Mouse (Mus musculus): ENCODE data around the gene Itprip. TPM values are rescaled to one million over a fixed set of nuclear protein-coding genes. Genes with fewer than 3 reads are reported as not detected.

Itprip gene
- polyA plus RNA-seq, 1 experiment from 2014 or later: 2.8 TPM

DNA sequence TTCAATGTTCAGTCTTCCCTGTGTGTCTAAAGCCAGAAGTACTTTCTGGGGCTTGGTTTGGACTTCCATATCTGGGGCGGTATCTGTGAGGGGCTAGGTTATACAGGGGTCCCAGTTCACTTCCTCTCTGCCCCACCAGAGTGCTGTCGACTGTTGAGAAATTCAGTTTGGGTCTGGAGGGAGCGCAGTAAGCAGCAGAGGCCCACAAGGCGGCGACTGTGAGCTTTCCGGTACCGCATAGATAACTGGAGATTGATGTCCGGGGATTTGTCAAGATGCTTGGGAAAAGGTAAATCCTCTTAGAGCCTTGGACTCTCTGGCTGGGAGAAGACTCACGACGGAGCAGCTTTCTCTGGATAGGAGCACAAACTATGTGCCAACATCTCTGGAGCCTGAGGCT lies 47.6 kb downstream of the Itprip start:
- H3K9ac ChIP-seq (replicated peaks): no peak overlapping the region
- ATAC-seq (no peak), DNase-seq (no peak)
- H3K27ac ChIP-seq (ENCODE audit: low read depth): no peak overlapping the region
- TF ChIP-seq CTCF (IDR thresholded peaks at IDR 0.05; ENCODE audit: low read depth): peak; percentile 46
- no peak for TF ChIP-seq EP300 (IDR thresholded peaks at IDR 0.05; ENCODE audit: low read depth)
- WGBS (ENCODE audit: insufficient replicate concordance): 29% methylated on average over 10 of the region's 10 CpGs
- H3K4me3 ChIP-seq (ENCODE audit: low read depth, low read length): no peak overlapping the region
- H3K9me3 ChIP-seq (ENCODE audit: low read length): no peaks in the 10 kb centered on the region
- H3K36me3 ChIP-seq (replicated peaks; ENCODE audit: insufficient read depth, low read length): no peaks in the 10 kb centered on the region
- H3K27me3 ChIP-seq (ENCODE audit: insufficient read depth, low read length): 0 out of 2 replicates have a peak, but pooled peaks cover 3% of the 10 kb centered on the region
- no peaks in the 10 kb centered on the region for H3K4me1 ChIP-seq (ENCODE audit: insufficient read depth)
- no peak overlapping the region for H3K4me2 ChIP-seq (ENCODE audit: low read depth, low read length)

DNA sequence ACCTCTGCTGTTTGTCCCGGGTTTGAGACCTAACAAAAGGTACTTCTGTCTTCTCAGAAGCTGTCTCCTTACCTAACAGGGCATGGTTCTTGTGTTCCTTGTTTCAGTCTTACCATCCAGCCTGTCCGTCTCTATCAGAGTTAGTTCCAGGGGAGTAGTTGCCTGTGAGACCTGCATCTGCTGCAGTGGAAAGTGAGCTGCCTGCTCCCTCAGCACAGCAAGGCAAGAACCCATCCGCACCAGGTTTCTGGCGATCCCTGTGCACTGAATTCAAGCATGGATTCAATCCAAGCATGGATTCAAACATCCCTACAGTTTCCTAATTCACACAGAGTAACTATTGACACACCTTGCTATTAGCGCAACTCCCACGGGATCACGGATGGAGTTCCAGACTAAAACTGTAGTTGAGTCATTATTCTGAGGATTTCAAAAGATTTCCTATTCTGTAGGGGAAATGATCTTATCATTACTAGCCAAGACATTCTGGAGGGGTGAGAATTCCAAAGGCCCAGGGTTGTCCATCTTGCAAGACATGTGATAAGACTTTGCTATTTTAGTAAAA lies 48.9 kb downstream of the Itprip start:
- TF ChIP-seq CTCF (IDR thresholded peaks at IDR 0.05; ENCODE audit: low read depth): no peak
- no peak for TF ChIP-seq EP300 (IDR thresholded peaks at IDR 0.05; ENCODE audit: low read depth)
- no peak overlapping the region for H3K27ac ChIP-seq (ENCODE audit: low read depth)
- peaks cover 2% of the 10 kb centered on the region for H3K4me1 ChIP-seq (ENCODE audit: insufficient read depth)
- H3K4me3 ChIP-seq (ENCODE audit: low read depth, low read length): no peak overlapping the region
- WGBS (ENCODE audit: insufficient replicate concordance): 65% methylated on average over 7 of the region's 7 CpGs
- no peak overlapping the region for H3K4me2 ChIP-seq (ENCODE audit: low read depth, low read length)
- H3K36me3 ChIP-seq (replicated peaks; ENCODE audit: insufficient read depth, low read length): no peaks in the 10 kb centered on the region
- no peak for DNase-seq
- H3K9ac ChIP-seq (replicated peaks): no peak overlapping the region
- H3K27me3 ChIP-seq (ENCODE audit: insufficient read depth, low read length): no peaks in the 10 kb centered on the region
- no peak for ATAC-seq
- H3K9me3 ChIP-seq (ENCODE audit: low read length): no peaks in the 10 kb centered on the region

DNA sequence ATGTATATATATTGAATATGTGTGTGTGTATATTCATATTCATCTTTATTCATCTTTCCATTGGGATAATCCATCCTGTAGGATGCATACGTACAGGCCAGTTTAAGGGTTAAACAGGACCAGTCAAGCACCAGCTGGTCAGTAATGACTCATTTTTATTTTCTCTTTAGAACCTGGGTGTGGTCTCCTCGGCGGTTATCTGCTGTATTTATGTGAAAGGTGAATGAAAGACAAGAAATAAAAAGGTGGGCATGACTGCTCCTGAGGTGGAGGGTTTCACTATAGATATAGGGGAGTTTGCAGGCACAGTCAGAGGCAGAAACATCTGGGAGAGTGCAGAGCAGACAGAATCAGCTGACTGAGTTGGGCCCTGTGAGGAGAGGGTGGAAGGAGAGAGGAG lies 49.6 kb downstream of the Itprip start:
- ATAC-seq (no peak), DNase-seq (no peak)
- Histone ChIP-seq H3K36me3 (replicated peaks; ENCODE audit: insufficient read depth, low read length) (no peaks in the 10 kb centered on the region), H3K9me3 (ENCODE audit: low read length) (no peaks in the 10 kb centered on the region), H3K4me3 (ENCODE audit: low read depth, low read length) (no peak overlapping the region), H3K27ac (ENCODE audit: low read depth) (no peak overlapping the region), H3K4me2 (ENCODE audit: low read depth, low read length) (no peak overlapping the region), H3K9ac (replicated peaks) (no peak overlapping the region), H3K27me3 (ENCODE audit: insufficient read depth, low read length) (no peaks in the 10 kb centered on the region), H3K4me1 (ENCODE audit: insufficient read depth) (peaks cover 7% of the 10 kb centered on the region)
- TF ChIP-seq EP300 (IDR thresholded peaks at IDR 0.05; ENCODE audit: low read depth): no peak
- no peak for TF ChIP-seq CTCF (IDR thresholded peaks at IDR 0.05; ENCODE audit: low read depth)
- WGBS (ENCODE audit: insufficient replicate concordance): 49% methylated on average over 3 of the region's 3 CpGs

DNA sequence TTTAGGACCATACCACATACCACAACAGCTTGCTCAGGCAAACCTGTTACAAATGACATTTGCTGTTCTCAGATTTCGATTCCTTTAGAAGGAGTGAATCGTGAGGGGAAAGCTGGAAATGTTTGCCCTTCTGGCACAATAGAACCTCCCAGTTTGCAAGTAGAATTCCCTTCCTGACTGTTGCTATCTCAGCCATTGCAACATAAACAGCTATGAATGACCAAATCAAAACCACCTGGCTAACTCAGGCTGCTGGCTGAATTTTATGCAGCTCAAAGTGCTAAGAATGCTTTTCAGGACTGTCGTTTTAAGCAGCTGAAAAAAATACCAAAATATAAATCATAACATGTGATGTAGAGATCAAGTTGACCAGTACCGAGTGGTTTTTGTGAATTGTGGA lies 50.1 kb downstream of the Itprip start:
- TF ChIP-seq EP300 (IDR thresholded peaks at IDR 0.05; ENCODE audit: low read depth) (no peak), CTCF (IDR thresholded peaks at IDR 0.05; ENCODE audit: low read depth) (no peak)
- Histone ChIP-seq H3K9ac (replicated peaks) (no peak overlapping the region), H3K9me3 (ENCODE audit: low read length) (no peaks in the 10 kb centered on the region), H3K4me2 (ENCODE audit: low read depth, low read length) (no peak overlapping the region), H3K27me3 (ENCODE audit: insufficient read depth, low read length) (no peaks in the 10 kb centered on the region), H3K4me3 (ENCODE audit: low read depth, low read length) (no peak overlapping the region), H3K36me3 (replicated peaks; ENCODE audit: insufficient read depth, low read length) (0 out of 2 replicates have a peak, but pooled peaks cover 2% of the 10 kb centered on the region), H3K27ac (ENCODE audit: low read depth) (no peak overlapping the region), H3K4me1 (ENCODE audit: insufficient read depth) (peaks cover 7% of the 10 kb centered on the region)
- no peak for DNase-seq
- WGBS (ENCODE audit: insufficient replicate concordance): 60% methylated on average over 4 of the region's 4 CpGs
- no peak for ATAC-seq

DNA sequence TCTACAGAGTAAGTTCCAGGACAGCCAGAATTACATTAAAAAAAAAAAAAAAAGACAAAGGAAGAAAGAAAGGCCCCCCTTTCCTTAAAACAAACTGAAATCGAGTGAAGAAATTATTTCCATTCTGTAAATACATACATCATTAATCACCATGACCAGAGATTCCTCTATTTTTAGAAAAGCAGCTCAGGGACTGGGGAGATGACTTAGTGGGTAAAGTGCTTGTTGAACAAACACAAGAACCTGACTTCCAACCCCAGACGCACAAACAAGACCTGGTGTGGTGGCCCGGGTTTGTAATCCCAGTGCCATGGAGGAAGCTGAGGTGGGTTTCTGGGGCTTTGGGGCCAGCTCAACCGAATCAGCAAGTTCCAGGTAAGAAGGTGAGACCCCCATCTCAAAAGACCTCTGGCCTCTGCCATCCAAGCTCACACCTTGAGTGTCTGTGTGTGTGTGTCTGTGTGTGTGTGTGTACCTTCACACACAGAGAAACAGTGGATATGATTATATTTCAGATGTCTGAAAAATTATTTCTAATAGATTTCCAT lies 51.4 kb downstream of the Itprip start:
- ATAC-seq: no peak
- Histone ChIP-seq H3K9me3 (ENCODE audit: low read length) (no peaks in the 10 kb centered on the region), H3K4me1 (ENCODE audit: insufficient read depth) (peaks cover 7% of the 10 kb centered on the region), H3K9ac (replicated peaks) (no peak overlapping the region), H3K27me3 (ENCODE audit: insufficient read depth, low read length) (no peaks in the 10 kb centered on the region), H3K4me3 (ENCODE audit: low read depth, low read length) (no peak overlapping the region), H3K4me2 (ENCODE audit: low read depth, low read length) (no peak overlapping the region), H3K36me3 (replicated peaks; ENCODE audit: insufficient read depth, low read length) (peaks cover 9% of the 10 kb centered on the region; the same call in 1 of the 2 replicates), H3K27ac (ENCODE audit: low read depth) (no peak overlapping the region)
- TF ChIP-seq EP300 (IDR thresholded peaks at IDR 0.05; ENCODE audit: low read depth) (no peak), CTCF (IDR thresholded peaks at IDR 0.05; ENCODE audit: low read depth) (no peak)
- no peak for DNase-seq
- WGBS (ENCODE audit: insufficient replicate concordance): 49% methylated on average over 4 of the region's 4 CpGs

DNA sequence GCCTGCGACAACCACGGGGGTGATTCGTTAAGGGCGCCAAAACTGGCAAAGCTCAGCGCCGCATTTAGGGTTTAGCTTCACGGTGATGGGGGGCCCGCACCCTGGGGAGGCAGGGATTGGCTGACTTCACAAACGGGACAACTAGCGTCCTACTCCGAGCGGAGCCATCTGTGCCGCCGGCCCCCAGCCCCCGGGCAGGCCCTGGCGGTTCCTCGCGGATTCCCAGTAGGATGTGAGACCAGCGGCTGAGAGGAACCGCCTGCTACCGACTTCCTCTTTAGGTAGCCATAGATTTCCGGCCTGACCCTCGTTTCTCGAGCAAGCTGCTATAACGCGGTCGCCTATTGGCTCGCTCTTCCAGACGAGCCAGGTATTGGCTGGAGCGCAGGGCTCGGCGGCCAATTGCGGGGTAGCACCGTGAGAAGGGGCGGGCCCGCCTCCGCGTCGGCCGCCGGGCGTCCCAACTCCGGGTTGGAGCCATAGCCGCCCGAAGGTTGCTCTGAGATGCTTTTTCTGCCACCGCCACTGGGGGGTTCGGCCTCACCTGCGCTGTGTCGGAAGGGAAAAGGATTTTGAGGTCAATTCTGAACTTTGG lies 53.6 kb downstream of the Itprip start, which contains the start of gene Gsto2:
Gsto2 (plus strand) TSS at position 182 of the 595 bp plus-strand sequence.
- H3K36me3 ChIP-seq (replicated peaks; ENCODE audit: insufficient read depth, low read length): peaks cover 13% of the 10 kb centered on the region; the same call in 1 of the 2 replicates
- TF ChIP-seq EP300 (IDR thresholded peaks at IDR 0.05; ENCODE audit: low read depth) (peak; percentile 52; the same call in 1 of the 2 replicates), CTCF (IDR thresholded peaks at IDR 0.05; ENCODE audit: low read depth) (peak; percentile 64)
- H3K4me2 ChIP-seq (ENCODE audit: low read depth, low read length): peak within 1 kb of the TSS; percentile 97
- H3K27ac ChIP-seq (ENCODE audit: low read depth): peak within 1 kb of the TSS; percentile 68
- H3K9ac ChIP-seq (replicated peaks): peak within 1 kb of the TSS; percentile 67
- H3K4me1 ChIP-seq (ENCODE audit: insufficient read depth): peaks cover 7% of the 10 kb centered on the region
- ATAC-seq: peak; percentile 100
- DNase-seq: peak; percentile 93
- no peaks in the 10 kb centered on the region for H3K27me3 ChIP-seq (ENCODE audit: insufficient read depth, low read length)
- WGBS (ENCODE audit: insufficient replicate concordance): 1% methylated on average over 49 of the region's 49 CpGs
- peak within 1 kb of the TSS; percentile 55 for H3K4me3 ChIP-seq (ENCODE audit: low read depth, low read length)
- no peaks in the 10 kb centered on the region for H3K9me3 ChIP-seq (ENCODE audit: low read length)
